Mouse (Mus musculus) layer of hippocampus, adult 11-12 months (tissue): ENCODE data around the gene Pdia4.
A peak's percentile ranks its signal among the peaks of the same experiment; 100 is the strongest.
"Not testable (repeated sequence)": the region's sequence is repeated elsewhere in the genome, so short reads cannot be mapped to it uniquely, and the experiment has no call there.

Source experiments
- DNase-seq: peaks from one replicate; pipeline ENCODE4 v3.0.0; 2022; ENCODE audit warnings: low spot score

Gene Pdia4

DNA sequence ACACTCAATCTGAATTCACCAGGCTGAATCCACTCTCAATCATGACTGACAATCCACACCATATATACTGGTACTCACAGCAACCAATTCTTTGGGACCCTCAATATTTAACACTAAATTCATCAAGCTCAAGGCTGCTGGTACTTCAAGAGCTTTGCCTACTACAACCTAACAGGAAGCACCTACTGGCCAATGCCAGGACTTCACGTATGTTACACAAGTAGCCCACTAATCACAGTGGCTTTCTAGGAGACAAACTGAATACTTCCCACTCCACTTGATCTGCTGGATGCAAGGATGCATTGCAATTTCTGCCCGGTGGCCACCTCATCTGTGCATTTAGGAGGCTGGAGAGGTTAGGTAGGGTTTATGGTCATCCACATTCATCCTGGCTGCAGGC is 3.0 kb downstream of the Pdia4 start:
- no peak for DNase-seq

DNA sequence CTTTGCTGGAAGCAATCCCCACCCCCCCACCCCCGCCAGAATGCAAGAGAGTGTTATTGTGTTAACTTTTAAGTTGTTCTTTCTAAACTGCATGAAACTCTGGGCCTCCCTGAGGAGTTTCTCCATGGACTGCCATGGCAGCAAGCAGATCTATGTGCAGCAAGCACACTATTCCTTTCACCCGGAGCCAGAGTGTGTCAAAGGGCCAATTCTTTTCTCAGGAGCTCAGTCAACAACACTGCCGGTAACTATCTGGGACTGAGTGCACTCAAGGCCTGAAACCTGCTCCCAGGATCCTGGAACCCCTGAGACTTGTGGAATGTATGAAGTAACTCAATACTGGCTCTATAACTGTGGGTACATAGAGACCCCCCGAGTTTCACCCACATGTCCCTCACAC is 4.2 kb downstream of the Pdia4 start:
- no peak for DNase-seq

DNA sequence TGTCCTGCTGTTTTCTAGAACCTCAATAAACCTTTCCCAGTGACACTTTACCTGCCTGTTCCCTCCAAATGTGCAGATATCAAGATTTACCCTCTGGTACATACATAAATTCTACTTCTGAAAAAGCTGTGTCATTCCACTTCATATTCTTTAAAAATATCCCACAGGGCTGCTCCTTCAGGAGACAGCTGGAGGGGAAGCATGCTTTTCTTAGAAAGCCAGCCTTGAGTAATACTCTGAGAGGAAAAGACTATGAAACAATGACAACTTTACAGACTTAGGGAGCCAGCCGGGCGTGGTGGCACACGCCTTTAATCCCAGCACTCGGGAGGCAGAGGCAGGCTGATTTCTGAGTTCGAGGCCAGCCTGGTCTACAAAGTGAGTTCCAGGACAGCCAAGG is 4.7 kb downstream of the Pdia4 start:
- DNase-seq: no peak

DNA sequence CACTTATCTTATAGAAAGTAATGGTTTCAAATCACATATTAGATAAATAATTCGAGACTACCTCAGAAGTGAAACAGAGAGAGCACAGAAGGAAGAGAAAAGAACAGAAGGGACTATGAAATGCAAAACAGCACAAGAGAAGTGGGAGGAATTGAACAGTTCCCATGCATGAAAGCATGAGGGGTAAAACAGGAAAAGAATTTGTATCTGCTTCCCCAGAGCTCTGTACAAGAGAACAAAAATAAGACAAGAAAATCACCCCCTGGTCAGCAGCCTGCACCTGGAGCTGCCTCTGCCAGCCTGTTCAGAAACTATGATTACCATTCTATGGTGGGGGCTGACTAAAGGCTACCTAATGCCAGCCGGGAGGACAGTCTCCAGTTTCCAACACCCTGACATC is 5.8 kb downstream of the Pdia4 start:
- no peak for DNase-seq

DNA sequence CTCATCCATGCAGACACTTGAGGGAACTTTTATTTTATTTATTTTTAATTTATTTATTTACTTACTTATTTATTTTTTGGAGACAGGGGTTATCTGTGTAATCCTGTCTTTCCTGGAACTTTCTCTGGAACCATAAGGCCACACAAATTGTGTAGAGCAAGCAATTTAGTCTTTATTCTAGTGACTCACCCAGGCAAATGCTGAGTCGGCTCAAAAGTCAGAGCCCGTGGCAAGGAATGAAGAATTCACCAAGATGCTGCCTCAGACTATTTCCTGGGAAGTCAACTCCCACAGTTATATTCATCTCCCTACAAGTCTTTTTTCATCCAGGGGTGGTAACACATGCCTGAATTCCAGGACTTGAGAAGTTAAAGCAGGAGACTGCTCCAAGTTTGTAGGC is 7.7 kb downstream of the Pdia4 start:
- no peak for DNase-seq

DNA sequence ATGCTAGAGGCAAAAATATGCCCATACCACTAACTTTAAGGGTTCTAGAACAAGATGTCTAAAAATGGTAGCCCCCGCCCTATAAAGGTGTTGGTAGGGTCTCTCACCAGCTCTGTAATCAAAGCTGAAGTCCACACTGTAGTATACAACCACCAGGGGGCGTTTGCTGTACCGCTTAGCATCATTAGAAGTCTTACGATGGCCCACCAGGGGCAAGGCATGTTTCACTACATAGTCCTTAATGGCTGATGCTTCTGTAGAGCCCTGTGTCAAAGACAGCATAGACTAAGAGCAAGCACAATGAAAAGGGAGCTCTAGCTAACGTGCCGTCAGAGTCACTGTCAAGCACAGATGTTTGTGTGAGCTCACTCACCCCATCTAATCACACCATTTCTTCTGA is 14.2 kb downstream of the Pdia4 start:
- DNase-seq: peak; percentile 76

DNA sequence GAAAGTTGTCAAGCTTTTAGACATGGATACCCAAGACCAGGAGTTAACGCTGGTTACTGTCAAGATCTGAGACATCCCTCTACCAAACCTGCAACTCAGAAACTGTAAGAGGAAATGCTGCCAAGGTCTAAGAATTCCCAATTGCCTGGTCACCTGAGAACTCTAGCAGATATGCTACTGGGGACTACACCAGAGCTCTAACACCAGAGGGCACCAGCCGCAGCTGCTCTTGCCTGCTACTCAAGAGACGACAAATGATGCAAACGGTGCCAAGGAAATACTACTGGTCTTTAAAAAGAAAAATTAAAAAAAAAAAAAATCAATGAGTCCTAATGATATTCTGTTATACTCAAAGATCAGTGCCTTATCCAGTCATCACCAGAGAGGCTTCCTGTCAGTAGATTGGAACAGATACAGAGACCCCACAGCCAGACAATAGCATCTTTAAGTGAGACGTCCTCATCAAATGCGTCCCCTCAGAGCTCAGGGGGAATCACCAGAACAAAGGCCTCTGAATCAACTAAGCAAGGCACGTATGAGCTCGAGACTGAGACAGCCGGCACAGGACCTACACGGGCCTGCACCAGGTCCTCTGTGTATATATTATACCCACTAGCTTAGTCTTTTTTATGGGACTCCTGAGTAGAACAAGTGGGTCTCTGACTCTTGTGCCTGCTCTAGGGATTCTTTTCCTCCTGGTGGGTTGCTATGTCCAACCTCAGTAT is 19.0 kb downstream of the Pdia4 start:
- DNase-seq: peak; percentile 53

DNA sequence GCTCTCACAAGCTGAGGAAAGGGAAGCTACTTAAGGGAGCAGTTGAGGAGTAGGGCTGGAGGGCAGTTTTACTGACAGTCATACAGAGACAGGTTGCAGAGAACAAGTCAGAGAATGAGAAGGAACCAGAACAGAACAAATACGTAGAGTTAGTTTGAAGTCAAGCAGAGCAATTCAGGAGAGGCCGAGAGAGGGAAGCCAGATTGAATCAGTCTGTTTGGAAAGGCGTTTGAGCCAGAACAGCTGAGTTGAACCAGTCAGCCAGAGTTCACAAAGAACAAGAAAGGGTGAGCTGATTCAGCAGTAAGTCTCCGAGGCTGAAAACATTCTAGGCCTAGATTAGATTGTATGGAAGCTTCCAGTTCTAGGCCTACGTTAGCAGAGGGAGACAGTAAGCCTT is 19.9 kb downstream of the Pdia4 start:
- no peak for DNase-seq

DNA sequence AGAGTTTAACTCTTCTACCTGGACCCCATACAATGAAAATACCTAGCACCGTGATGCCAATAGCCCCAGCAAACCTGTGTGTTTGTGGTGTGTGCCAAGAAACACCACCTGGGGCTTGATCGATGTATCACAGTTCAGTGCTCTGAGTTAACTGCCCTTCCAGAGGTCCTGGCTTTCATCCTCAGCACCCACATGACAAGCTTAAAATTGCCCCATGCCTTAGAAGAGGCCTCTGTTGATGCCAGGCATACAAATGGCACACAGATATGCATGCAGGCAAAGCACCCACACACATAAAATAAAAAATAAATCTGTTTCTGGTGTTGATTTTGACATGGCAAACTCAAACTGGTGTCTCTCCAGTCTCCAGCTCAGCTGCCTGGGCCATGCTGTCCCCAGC is 20.7 kb downstream of the Pdia4 start:
- no peak for DNase-seq

DNA sequence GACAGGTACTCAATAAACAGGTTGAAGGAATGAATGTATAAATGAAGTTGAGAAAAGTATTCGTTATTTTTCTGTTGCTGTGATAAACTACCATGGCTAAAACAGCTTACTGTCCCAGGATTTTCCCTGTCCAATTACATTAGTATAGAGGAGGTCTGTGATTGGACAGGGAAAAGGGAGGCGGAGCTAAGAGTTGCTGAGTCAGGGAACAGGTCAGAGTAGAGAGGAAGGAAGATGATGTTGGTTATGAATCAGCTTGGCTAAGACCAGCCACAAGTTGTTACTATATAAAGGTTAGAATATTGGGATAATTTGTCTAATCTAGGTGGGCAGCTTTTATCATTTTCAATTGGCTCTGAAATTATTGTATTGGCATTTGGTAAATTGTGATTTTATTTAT is 22.5 kb downstream of the Pdia4 start:
- no peak for DNase-seq

DNA sequence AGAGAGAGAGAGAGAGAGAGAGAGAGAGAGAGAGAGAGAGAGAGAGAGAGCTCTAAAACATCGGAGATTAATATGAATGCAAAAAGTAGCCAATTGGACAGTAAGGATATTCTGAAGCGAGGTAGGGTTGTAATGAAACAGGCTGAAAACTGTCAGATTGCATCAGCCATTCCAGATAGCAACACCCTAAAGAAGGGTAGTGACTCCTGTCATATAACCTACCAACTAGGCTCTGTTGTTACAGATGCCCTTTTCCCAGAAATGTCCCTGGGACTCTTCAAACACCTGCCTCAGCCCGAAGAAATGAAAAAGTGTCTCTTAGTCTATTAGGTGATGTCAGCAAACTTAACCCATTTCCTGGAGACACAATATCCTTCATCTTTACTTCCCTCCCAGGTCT is 24.4 kb downstream of the Pdia4 start:
- DNase-seq: no peak

DNA sequence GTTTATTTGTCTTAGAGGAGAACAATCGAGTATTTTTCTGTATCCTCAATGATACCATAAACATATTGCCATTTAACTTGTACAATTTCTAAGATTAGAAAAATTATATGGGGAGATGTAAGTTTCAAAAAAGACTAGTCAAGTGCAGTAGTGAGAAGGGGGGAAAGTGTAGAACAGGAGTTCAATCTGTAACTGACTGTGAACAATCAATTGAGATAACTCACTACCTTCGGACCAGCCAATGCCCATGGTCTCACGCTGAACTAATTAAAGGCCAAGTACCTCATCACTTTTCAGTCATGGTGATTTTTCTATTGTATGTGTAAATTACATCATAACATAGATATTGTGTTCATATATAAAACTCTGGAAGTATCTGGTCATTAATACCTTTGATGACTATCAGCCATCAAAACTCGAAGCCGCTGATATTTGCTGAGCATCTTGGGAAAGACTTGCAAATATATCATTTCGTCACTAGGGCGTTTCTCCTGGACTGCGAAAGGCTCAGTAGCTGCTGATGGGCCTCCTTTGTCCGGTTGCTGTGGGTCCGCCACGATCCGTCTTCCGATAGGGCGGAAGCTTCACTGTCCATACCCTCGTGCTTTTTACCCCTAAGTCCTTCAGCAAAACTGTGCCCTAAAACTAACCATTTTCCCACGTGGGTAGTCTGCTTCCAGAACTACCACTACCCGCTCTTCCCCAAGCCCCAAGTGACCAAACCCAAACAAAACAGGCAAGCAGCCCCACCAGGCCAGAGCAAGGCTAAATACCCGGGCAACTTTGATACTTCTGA is 25.1 kb downstream of the Pdia4 start:
- peak; percentile 89 for DNase-seq

DNA sequence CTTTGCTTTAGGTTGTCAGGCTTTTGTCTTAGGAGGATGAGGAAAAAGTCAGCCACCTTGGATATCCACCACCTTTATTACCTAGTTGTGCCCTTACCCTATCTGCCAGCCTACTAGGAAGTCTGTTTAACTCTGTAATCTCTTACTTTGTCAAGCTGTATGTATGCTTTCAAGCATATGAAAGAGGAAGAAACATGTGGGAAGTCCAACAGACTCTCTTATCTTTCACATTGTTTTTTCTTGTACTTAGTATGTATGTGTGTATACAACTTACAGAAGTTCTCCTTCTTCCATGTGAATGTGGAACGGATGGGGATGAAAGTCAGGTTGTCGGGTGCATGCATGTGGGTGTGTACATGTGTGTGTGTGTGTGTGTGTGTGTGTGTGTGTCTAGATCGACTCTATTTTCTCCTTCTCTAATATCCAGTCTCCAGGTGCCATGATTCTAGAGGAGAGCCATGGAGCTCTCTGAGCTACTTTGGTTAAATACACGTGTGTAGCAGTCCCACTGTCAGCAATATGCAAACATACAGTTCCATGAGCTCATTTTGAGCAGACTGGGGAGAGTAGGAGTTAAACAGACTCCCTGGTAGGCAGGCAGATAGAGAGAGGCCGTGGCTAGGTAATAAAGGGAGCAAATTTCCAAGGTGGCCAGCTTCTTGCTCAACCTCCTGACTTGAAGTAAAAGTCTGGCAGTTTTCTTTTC is 28.4 kb downstream of the Pdia4 start:
- DNase-seq: no peak

DNA sequence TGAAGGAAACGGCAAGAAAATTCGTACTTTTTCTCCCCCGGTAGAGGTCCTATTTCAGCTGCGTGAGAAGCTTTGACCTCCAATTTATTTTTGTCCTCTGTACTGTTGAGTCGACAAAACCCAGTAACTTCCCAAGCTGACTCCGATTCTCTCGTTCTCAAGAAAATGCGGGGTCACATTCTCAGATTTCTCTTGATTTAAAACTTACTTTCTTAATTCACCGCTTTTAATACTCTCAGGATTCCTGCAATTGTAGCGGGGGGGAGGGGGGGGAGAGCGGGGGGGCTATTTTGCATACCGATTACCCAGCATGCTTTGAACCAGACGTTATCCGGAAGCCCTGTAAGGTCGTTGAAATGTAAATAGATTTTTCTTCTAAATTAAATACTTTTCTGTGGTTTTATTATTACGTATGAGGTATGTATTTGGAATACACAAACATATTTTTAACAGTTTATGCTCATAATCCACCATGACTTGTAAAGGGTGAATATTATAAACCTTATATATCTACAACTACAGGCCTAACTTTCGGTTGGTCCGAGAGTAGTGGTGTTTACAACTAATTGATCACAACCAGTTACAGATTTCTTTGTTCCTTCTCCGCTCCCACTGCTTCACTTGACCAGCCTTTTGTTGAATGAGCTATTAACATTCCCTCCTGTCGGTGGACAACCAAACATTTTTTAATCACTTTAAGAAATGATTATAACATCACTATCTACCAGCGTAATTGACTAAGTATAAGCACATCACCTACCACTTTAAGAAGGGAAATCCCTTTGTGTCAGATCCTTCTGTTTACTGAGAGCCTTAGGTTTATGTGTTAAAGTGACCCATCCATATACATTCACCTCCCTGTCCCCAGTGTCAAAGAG is 31.9 kb downstream of the Pdia4 start:
- DNase-seq: peak; percentile 56

DNA sequence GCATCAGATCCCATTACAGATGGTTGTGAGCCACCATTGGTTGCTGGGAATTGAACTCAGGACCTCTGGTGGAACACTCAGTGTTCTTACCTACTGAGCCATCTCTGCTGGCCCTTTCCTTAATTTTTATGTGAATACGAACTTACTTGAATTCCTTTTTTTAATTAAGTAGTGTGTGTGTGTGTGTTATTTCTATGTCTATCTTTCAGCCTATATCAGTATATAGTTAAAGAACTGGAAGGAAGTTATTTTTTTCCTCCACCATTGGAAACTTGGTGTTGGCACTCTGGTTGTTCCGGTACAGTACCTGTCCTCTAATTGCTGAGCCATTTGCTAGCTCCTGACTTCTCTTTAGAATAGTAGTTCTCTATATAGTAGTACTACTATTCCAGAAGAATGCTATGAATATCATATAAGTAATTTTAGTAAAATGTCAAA is 32.6 kb downstream of the Pdia4 start:
- DNase-seq: no peak

DNA sequence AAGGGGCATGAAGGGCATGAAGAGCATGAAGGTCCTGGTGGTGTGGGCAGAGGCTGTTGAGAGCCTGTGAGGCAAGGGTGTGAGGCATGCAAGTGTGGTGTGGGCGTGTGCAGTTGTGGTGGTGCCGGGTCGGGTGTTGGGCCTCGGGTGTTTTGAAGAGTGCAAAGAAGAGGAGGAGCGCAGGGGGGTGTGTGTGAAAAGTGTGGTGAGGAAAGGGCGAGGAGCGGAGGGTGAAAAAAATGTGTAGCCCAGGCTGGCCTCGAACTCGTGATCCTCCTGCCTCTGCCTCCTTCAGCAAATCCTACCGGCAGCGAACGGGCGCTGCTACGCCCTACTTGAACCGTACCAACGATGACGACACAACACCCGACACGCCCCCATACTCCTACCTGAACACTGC is 41.5 kb downstream of the Pdia4 start:
- peak; percentile 10 for DNase-seq

DNA sequence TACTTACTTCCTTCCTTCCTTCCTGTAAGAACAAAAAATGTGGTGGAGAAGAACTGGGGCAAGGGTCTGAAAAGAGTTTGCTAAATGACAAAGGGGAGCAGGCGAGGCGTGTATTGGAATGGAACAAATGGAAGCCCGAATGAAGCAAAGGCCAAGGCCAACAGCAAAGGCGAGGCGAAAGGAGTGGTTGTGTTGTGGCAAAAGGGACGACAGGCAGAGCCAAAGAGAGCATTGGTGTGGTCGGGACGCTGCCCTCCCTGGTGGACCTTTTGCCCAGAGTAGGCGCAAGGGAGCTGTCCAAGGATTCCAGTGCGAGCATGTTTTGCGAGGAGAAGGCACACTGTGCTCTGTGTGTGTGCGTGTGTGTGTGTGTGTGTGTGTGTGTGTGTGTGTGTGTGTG is 42.1 kb downstream of the Pdia4 start:
- DNase-seq: peak; percentile 4

DNA sequence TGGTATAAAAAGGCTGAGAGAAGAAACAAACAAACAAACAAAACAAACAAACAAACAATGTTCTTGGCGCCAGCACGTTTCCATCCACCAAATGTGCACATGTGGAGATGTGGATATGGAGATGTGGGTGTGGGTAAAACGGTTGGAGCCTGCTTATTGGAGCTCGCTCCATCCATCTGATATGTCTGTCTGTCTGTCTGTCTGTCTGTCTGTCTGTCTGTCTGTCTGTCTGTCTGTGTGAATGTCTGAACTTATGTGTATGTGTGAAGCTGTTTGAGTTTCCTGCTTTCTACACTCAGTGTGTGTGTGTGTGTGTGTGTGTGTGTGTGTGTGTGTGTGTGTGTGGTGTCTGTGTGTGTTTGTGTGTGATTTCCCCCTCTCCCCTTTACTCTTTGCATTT is 43.4 kb downstream of the Pdia4 start:
- peak; percentile 33 for DNase-seq

DNA sequence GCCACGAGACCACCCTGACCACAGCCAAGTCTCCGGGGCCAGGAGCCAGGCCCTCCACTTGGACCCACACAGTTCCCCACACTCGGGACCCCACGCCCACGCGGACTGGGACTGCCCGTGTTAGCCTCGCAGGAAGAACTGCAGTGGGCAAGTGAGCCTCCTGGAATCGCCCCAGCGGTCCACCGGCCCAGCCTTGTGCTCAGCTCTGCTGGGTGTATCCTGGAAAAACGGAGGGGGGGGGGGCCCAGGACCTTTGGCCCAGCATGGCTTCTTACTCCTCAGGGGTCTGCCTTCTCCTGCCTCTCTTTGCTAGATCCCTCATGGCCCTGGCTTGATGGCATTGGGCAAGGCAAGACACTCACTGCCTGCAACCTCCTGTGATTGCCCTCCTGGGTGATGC is 44.7 kb downstream of the Pdia4 start:
- not testable (repeated sequence) for DNase-seq

DNA sequence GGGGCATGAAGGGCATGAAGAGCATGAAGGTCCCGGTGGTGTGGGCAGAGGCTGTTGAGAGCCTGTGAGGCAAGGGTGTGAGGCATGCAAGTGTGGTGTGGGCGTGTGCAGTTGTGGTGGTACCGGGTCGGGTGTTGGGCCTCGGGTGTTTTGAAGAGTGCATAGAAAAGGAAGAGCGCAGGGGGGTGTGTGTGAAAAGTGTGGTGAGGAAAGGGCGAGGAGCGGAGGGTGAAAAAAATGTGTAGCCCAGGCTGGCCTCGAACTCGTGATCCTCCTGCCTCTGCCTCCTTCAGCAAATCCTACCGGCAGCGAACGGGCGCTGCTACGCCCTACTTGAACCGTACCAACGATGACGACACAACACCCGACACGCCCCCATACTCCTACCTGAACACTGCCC is 45.9 kb downstream of the Pdia4 start:
- DNase-seq: peak; percentile 1

DNA sequence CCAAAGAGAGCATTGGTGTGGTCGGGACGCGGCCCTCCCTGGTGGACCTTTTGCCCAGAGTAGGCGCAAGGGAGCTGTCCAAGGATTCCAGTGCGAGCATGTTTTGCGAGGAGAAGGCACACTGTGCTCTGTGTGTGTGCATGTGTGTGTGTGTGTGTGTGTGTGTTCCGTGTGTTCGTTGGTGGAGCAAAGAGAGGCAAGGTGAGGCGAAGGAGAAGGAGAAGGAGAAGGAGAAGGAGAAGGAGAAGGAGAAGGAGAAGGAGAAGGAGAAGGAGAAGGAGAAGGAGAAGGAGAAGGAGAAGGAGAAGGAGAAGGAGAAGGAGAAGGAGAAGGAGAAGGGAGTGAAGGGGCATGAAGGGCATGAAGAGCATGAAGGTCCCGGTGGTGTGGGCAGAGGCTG is 50.5 kb downstream of the Pdia4 start:
- DNase-seq: peak; percentile 5

DNA sequence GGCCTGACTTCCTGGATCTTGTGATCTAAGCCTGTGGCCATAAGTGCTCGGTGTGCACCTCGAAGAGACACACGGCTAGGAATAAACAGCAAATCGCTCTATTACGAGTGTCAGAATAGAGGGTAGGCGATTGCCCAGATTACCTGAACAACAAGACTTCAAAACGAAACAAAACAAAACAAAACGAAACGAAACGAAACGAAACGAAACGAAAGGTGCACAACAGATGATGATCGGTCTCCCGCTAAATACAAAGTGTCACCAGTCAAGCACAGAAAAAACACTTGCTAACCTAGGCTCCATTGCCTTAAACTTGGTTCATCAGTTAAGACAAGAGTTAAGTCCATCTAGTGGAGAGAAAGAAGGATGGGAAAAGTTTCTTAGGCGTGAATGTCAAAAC is 53.8 kb downstream of the Pdia4 start:
- peak; percentile 3 for DNase-seq
